Mouse (Mus musculus) heart, embryonic 13.5 days (tissue): ENCODE results near the gene 4930469K13Rik. TPM values are rescaled to one million over a fixed set of nuclear protein-coding genes. Genes with fewer than 3 reads are reported as not detected.

Experiments
- ATAC-seq: fragments of 200-750 bp; cut with Nextera tagmentation; 2 replicates; pipeline ENCODE4 v1.8.0; 2017; ENCODE audit warnings: moderate TSS enrichment; ENCODE audit not compliant: insufficient number of reproducible peaks, low FRiP score, low TSS enrichment; ENCODE audit errors: extremely low read depth
- H3K27ac ChIP-seq: fragments of 300-500 bp; sonication (generic); replicated peaks from 2 replicates; pipeline ENCODE4 v1.5.1; 2015; ENCODE audit warnings: moderate library complexity, mild to moderate bottlenecking, inconsistent platforms
- H3K27me3 ChIP-seq: fragments of 300-500 bp; sonication (generic); replicated peaks from 2 replicates; pipeline ENCODE4 v1.6.1; 2015; ENCODE audit warnings: mild to moderate bottlenecking, inconsistent platforms
- H3K36me3 ChIP-seq: fragments of 300-500 bp; sonication (generic); 2 replicates; pipeline ENCODE4 v1.6.1; 2015; ENCODE audit warnings: mild to moderate bottlenecking, inconsistent platforms
- H3K4me1 ChIP-seq: fragments of 300-500 bp; sonication (generic); 2 replicates; pipeline ENCODE4 v1.6.1; 2015; ENCODE audit warnings: inconsistent platforms
- H3K4me2 ChIP-seq: fragments of 300-500 bp; sonication (generic); 2 replicates; pipeline ENCODE4 v1.6.1; 2015; ENCODE audit warnings: inconsistent platforms, mild to moderate bottlenecking, moderate library complexity
- H3K4me3 ChIP-seq: fragments of 300-500 bp; sonication (generic); 2 replicates; pipeline ENCODE4 v1.5.1; 2015; ENCODE audit warnings: moderate library complexity, mild to moderate bottlenecking, inconsistent platforms
- H3K9ac ChIP-seq: fragments of 300-500 bp; sonication (generic); 2 replicates; pipeline ENCODE4 v1.6.1; 2015; ENCODE audit warnings: inconsistent platforms, mild to moderate bottlenecking, moderate library complexity
- H3K9me3 ChIP-seq: fragments of 300-500 bp; sonication (generic); 2 replicates; pipeline ENCODE4 v1.6.1; 2016; ENCODE audit warnings: inconsistent platforms
- WGBS: fragments of 180-500 bp; shearing (Covaris S2); methylation state at CpG from one replicate; pipeline ENCODE4 v1.1.7; 2015; ENCODE audit warnings: mixed read lengths; 5-methylcytosine and 5-hydroxymethylcytosine counted together
- polyA plus RNA-seq: library from polyadenylated mRNA; unstranded; fragments of >200 nt; fragmentation: Nextera tagmentation; extraction: Ambion mirVana; gene quantifications from 2 replicates; pipeline ENCODE4 v1.2.1, GENCODE M21; 2015

The 4930469K13Rik gene
- polyA plus RNA-seq, 1 experiment from 2014 or later: not detected

- H3K9ac ChIP-seq: no peak overlapping the region
- no peak overlapping the region for H3K27ac ChIP-seq
- WGBS: 32% methylated on average over 2 of the region's 2 CpGs
- H3K4me3 ChIP-seq: no peak overlapping the region
- peaks cover 3% of the 10 kb centered on the region; the same call in 1 of the 2 replicates for H3K4me1 ChIP-seq
- no peak for ATAC-seq
- no peaks in the 10 kb centered on the region for H3K36me3 ChIP-seq
- H3K9me3 ChIP-seq: no peaks in the 10 kb centered on the region
- no peaks in the 10 kb centered on the region for H3K27me3 ChIP-seq
- no peak overlapping the region for H3K4me2 ChIP-seq
Measured at GRCm38 (mm10) chr11:34113760-34114159, 15.4 kb upstream of the 4930469K13Rik start.

GRCm38 (mm10) chr11:34112781-34113380, 14.5 kb upstream of the 4930469K13Rik start:
- Histone ChIP-seq H3K4me3 (no peak overlapping the region), H3K4me2 (no peak overlapping the region), H3K4me1 (peaks cover 3% of the 10 kb centered on the region; the same call in 1 of the 2 replicates), H3K27ac (no peak overlapping the region), H3K9ac (no peak overlapping the region), H3K36me3 (no peaks in the 10 kb centered on the region), H3K9me3 (no peaks in the 10 kb centered on the region), H3K27me3 (no peaks in the 10 kb centered on the region)
- no peak for ATAC-seq
- WGBS: 51% methylated on average over 4 of the region's 4 CpGs

GRCm38 (mm10) chr11:34111940-34112339, 13.6 kb upstream of the 4930469K13Rik start:
- Histone ChIP-seq H3K4me3 (no peak overlapping the region), H3K4me2 (no peak overlapping the region), H3K9me3 (no peaks in the 10 kb centered on the region), H3K4me1 (peaks cover 2% of the 10 kb centered on the region; the same call in 1 of the 2 replicates), H3K9ac (no peak overlapping the region), H3K27me3 (no peaks in the 10 kb centered on the region), H3K36me3 (no peaks in the 10 kb centered on the region), H3K27ac (no peak overlapping the region)
- ATAC-seq: no peak
- 65% methylated on average over 7 of the region's 7 CpGs for WGBS

- no peaks in the 10 kb centered on the region for H3K4me1 ChIP-seq
- H3K36me3 ChIP-seq: no peaks in the 10 kb centered on the region
- H3K27me3 ChIP-seq: no peaks in the 10 kb centered on the region
- H3K4me3 ChIP-seq: no peak overlapping the region
- H3K9ac ChIP-seq: no peak overlapping the region
- H3K27ac ChIP-seq: no peak overlapping the region
- H3K4me2 ChIP-seq: no peak overlapping the region
- no peaks in the 10 kb centered on the region for H3K9me3 ChIP-seq
- no peak for ATAC-seq
- WGBS: 84% methylated on average over 1 of the region's 1 CpGs
Measured at GRCm38 (mm10) chr11:34109260-34109659, 10.9 kb upstream of the 4930469K13Rik start.

GRCm38 (mm10) chr11:34104919-34105318, 6.6 kb upstream of the 4930469K13Rik start:
- no peak overlapping the region for H3K4me2 ChIP-seq
- H3K9me3 ChIP-seq: no peaks in the 10 kb centered on the region
- WGBS: 42% methylated on average over 1 of the region's 1 CpGs
- H3K4me1 ChIP-seq: no peaks in the 10 kb centered on the region
- no peak overlapping the region for H3K27ac ChIP-seq
- no peaks in the 10 kb centered on the region for H3K36me3 ChIP-seq
- ATAC-seq: no peak
- H3K9ac ChIP-seq: no peak overlapping the region
- H3K4me3 ChIP-seq: no peak overlapping the region
- H3K27me3 ChIP-seq: no peaks in the 10 kb centered on the region

GRCm38 (mm10) chr11:34101827-34102226, 3.5 kb upstream of the 4930469K13Rik start:
- Histone ChIP-seq H3K9ac (no peak overlapping the region), H3K27ac (no peak overlapping the region), H3K4me3 (no peak overlapping the region), H3K4me2 (no peak overlapping the region), H3K36me3 (no peaks in the 10 kb centered on the region), H3K27me3 (no peaks in the 10 kb centered on the region), H3K4me1 (no peaks in the 10 kb centered on the region), H3K9me3 (no peaks in the 10 kb centered on the region)
- whole genome bisulfite sequencing: 53% methylated on average over 4 of the region's 4 CpGs
- ATAC-seq: no peak

GRCm38 (mm10) chr11:34087064-34087463, 11.3 kb downstream of the 4930469K13Rik start:
- 57% methylated on average over 3 of the region's 3 CpGs for WGBS

GRCm38 (mm10) chr11:34086164-34086751, 12.1 kb downstream of the 4930469K13Rik start:
- Histone ChIP-seq H3K27me3 (no peaks in the 10 kb centered on the region), H3K27ac (no peak overlapping the region), H3K36me3 (no peaks in the 10 kb centered on the region), H3K9me3 (no peaks in the 10 kb centered on the region), H3K4me2 (no peak overlapping the region), H3K4me3 (no peak overlapping the region), H3K4me1 (peaks cover 8% of the 10 kb centered on the region; the same call in 1 of the 2 replicates), H3K9ac (no peak overlapping the region)
- no peak for ATAC-seq
- 58% methylated on average over 8 of the region's 8 CpGs for WGBS

More at GRCm38 (mm10) chr11:34087064-34087463, 11.3 kb downstream of the 4930469K13Rik start:
- no peak overlapping the region for H3K27ac ChIP-seq
- H3K27me3 ChIP-seq: no peaks in the 10 kb centered on the region
- no peak for ATAC-seq
- H3K4me3 ChIP-seq: no peak overlapping the region
- H3K36me3 ChIP-seq: no peaks in the 10 kb centered on the region
- no peak overlapping the region for H3K9ac ChIP-seq
- peaks cover 8% of the 10 kb centered on the region; the same call in 1 of the 2 replicates for H3K4me1 ChIP-seq
- H3K9me3 ChIP-seq: no peaks in the 10 kb centered on the region
- H3K4me2 ChIP-seq: no peak overlapping the region

- no peak overlapping the region for H3K4me2 ChIP-seq
- no peak overlapping the region for H3K4me3 ChIP-seq
- 0 out of 2 replicates have a peak, but pooled peaks cover 4% of the 10 kb centered on the region for H3K27me3 ChIP-seq
- no peaks in the 10 kb centered on the region for H3K36me3 ChIP-seq
- 28% methylated on average over 2 of the region's 2 CpGs for WGBS
- no peak overlapping the region for H3K9ac ChIP-seq
- H3K4me1 ChIP-seq: peaks cover 8% of the 10 kb centered on the region; the same call in 1 of the 2 replicates
- H3K9me3 ChIP-seq: no peaks in the 10 kb centered on the region
- no peak for ATAC-seq
- H3K27ac ChIP-seq: no peak overlapping the region
Measured at GRCm38 (mm10) chr11:34084639-34085038, 13.7 kb downstream of the 4930469K13Rik start.

- Histone ChIP-seq H3K27me3 (0 out of 2 replicates have a peak, but pooled peaks cover 4% of the 10 kb centered on the region), H3K36me3 (no peaks in the 10 kb centered on the region), H3K27ac (no peak overlapping the region), H3K4me1 (peaks cover 8% of the 10 kb centered on the region; the same call in 1 of the 2 replicates), H3K9ac (no peak overlapping the region), H3K4me2 (no peak overlapping the region), H3K9me3 (no peaks in the 10 kb centered on the region), H3K4me3 (no peak overlapping the region)
- no peak for ATAC-seq
- WGBS: 34% methylated on average over 7 of the region's 7 CpGs
Measured at GRCm38 (mm10) chr11:34083795-34084194, 14.6 kb downstream of the 4930469K13Rik start.

GRCm38 (mm10) chr11:34079542-34080464, 18.6 kb downstream of the 4930469K13Rik start:
- Histone ChIP-seq H3K27me3 (0 out of 2 replicates have a peak, but pooled peaks cover 4% of the 10 kb centered on the region), H3K36me3 (no peaks in the 10 kb centered on the region), H3K27ac (no peak overlapping the region), H3K4me2 (no peak overlapping the region), H3K9ac (no peak overlapping the region), H3K4me1 (peaks cover 8% of the 10 kb centered on the region; the same call in 1 of the 2 replicates), H3K4me3 (no peak overlapping the region), H3K9me3 (no peaks in the 10 kb centered on the region)
- no peak for ATAC-seq
- 70% methylated on average over 6 of the region's 6 CpGs for WGBS
